Mouse (Mus musculus) kidney, adult 2 months (tissue): ENCODE measurements at regions not wholly inside any gene's neighbourhood (a gene's known extent, or its start where the extent isn't known, plus 50 kb on each side); places are given as distances from the start of the nearest gene placed in this dataset.

Experiments used
- DNase-seq: peaks from one replicate; pipeline ENCODE4 v3.0.0; 2021
- H3K27ac ChIP-seq: fragments of 200-500 bp; 2 replicates; pipeline ENCODE4 v1.5.1; 2012; ENCODE audit warnings: low read depth, low read length, control low read depth, inconsistent platforms; ENCODE audit not compliant: insufficient read depth
- H3K27me3 ChIP-seq: fragments of 200-500 bp; replicated peaks from 2 replicates; pipeline ENCODE4 v1.6.1; 2012; ENCODE audit warnings: mild to moderate bottlenecking, moderate library complexity, low read length, inconsistent platforms; ENCODE audit not compliant: control insufficient read depth, insufficient read depth
- H3K36me3 ChIP-seq: fragments of 200-500 bp; 2 replicates; pipeline ENCODE4 v1.6.1; 2012; ENCODE audit warnings: mild to moderate bottlenecking, moderate library complexity, low read length, inconsistent platforms; ENCODE audit not compliant: control insufficient read depth, insufficient read depth
- H3K4me1 ChIP-seq: fragments of 200-500 bp; 2 replicates; pipeline ENCODE4 v1.6.1; 2011; ENCODE audit warnings: low read length; ENCODE audit not compliant: control insufficient read depth, insufficient read depth
- H3K4me3 ChIP-seq: fragments of 200-500 bp; 2 replicates; pipeline ENCODE4 v1.5.1; 2011; ENCODE audit warnings: mild to moderate bottlenecking, low read depth, low read length, control low read depth; ENCODE audit not compliant: insufficient read depth
- CTCF ChIP-seq: fragments of 200-500 bp; conservative IDR thresholded peaks from 2 replicates; pipeline ENCODE4 v1.5.1; 2011; ENCODE audit warnings: low read depth, mild to moderate bottlenecking, control low read depth, low read length, moderate library complexity, mixed read lengths; ENCODE audit not compliant: insufficient read depth, insufficient read length
- POLR2A ChIP-seq: fragments of 200-500 bp; IDR thresholded peaks from one replicate; pipeline ENCODE4 v1.6.1; 2011; ENCODE audit warnings: low read depth, low read length, control low read depth
- WGBS: fragments of 180-500 bp; shearing (Covaris S2); methylation state at CpG from one replicate; pipeline ENCODE4 v1.1.7; 2018; 5-methylcytosine and 5-hydroxymethylcytosine counted together

DNA sequence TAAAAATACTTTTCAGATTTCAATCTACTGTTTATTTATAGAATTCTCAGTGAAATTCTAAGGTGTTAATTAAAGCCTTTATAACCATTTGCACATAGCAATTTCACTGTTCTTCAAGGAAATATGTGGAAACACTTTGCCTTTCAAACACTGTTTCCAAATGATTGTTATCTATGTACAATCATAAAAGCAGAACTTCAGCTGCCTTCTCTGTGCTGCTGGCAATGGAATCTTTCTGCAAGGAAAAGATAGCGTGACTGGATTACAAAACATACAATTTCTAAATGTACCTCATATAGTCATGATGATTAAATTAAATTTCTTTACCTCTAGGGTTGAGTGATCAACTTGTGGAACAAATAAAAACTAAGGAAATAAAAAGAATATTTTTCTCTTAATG is 326.2 kb downstream of the Kctd12 start:
- H3K4me1 ChIP-seq, result no peaks in the 10 kb centered on the region
- no peak for TF ChIP-seq CTCF
- no peak for TF ChIP-seq POLR2A
- no peak for DNase-seq
- H3K27ac ChIP-seq, result no peak overlapping the region
- H3K36me3 ChIP-seq, result no peaks in the 10 kb centered on the region
- 92% methylated on average over 1 of the region's 1 CpGs for WGBS
- no peaks in the 10 kb centered on the region for H3K27me3 ChIP-seq
- H3K4me3 ChIP-seq, result no peak overlapping the region

DNA sequence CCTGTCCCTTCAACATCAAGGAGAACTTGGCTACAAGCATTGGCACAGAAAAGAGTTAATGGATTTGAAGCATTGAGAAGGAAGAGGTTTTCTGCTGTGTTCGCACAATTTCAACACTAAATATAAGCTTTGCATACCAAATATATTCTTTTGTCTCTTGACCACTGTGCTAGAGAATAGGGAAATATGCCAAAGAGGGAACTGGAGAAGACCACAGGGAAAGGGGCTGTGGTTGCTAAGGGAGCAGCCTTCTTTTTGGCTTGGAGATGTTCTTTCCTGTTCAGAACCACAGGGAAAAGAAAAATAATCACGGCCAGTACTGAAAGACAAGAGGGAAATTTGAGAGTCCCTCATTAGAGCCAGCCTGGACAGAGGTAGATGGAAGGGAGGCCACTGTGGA is 352.8 kb downstream of the Kctd12 start:
- no peak overlapping the region for H3K4me3 ChIP-seq
- no peak overlapping the region for H3K27ac ChIP-seq
- 41% methylated on average over 2 of the region's 2 CpGs for WGBS
- H3K27me3 ChIP-seq, result no peaks in the 10 kb centered on the region
- no peaks in the 10 kb centered on the region for H3K4me1 ChIP-seq
- no peaks in the 10 kb centered on the region for H3K36me3 ChIP-seq
- no peak for DNase-seq
- TF ChIP-seq POLR2A, result no peak
- no peak for TF ChIP-seq CTCF

DNA sequence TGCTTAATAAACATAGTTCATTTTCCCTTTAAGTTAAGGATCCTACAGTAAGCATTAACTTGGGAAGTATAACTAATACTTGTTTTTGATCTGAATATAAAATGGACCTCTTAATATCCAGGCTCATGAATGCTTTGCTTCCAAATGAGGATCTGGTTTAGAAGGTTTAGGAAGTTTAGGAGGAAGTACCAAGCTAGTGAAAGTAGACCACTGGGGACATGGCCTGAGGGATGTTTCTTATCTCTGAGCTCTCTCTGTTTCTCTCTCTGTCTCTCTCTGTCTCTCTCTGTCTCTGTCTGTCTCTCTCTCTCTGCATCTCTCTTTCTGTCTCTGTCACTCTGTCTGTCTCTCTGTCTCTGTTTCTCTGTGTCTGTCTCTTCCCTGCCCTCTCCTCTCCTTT is 360.9 kb downstream of the Kctd12 start:
- H3K4me3 ChIP-seq, result no peak overlapping the region
- no peak for DNase-seq
- H3K27ac ChIP-seq, result no peak overlapping the region
- no peaks in the 10 kb centered on the region for H3K27me3 ChIP-seq
- no peaks in the 10 kb centered on the region for H3K4me1 ChIP-seq
- TF ChIP-seq CTCF (no peak), POLR2A (no peak)
- H3K36me3 ChIP-seq, result no peaks in the 10 kb centered on the region

GRCm38 (mm10) chr14:102619056-102619455 is 363.4 kb downstream of the Kctd12 start:
- H3K4me1 ChIP-seq, result no peaks in the 10 kb centered on the region
- H3K4me3 ChIP-seq, result no peak overlapping the region
- no peak overlapping the region for H3K27ac ChIP-seq
- H3K36me3 ChIP-seq, result no peaks in the 10 kb centered on the region
- H3K27me3 ChIP-seq, result no peaks in the 10 kb centered on the region
- TF ChIP-seq POLR2A, result no peak
- TF ChIP-seq CTCF, result no peak
- DNase-seq, result no peak
- 76% methylated on average over 4 of the region's 4 CpGs for WGBS

DNA sequence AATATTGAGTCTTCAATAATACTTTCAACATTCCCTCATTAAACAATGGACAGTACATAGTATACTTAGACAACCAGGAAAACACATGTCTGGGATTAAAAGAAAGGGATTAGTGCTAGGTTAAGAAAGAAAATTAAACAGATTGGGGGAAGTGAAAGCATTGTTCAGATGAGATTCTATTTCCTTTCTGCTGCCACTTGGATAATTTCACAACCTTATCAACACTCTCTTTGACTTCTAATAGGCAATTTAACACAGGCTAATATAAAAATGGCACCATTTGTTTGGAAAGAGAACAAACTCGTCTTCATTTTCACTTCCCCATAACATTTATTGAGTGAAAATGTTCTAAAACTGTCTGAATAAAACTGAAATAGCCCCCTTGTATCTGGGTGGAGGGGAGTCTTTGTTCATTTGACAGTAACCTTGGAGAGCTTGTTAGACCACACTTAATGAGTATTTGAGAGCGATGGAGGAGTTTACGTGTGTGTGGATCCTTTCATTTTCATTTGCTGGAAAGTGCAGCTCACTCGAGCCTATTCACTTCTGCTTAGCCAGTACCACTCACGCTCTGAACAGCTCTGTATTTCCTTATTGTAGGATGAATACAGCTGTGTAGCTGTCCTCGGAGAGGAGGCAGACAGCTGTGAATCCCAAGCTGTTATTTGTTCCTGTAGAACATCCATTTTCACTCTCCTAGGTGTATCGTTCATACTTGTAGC is 366.7 kb downstream of the Kctd12 start:
- H3K4me1 ChIP-seq, result no peaks in the 10 kb centered on the region
- WGBS, result 75% methylated on average over 7 of the region's 7 CpGs
- no peak overlapping the region for H3K27ac ChIP-seq
- no peak for DNase-seq
- no peak overlapping the region for H3K4me3 ChIP-seq
- H3K27me3 ChIP-seq, result no peaks in the 10 kb centered on the region
- no peaks in the 10 kb centered on the region for H3K36me3 ChIP-seq
- TF ChIP-seq POLR2A (no peak), CTCF (no peak)

- TF ChIP-seq POLR2A (no peak), CTCF (no peak)
- no peak overlapping the region for H3K27ac ChIP-seq
- DNase-seq, result no peak
- no peaks in the 10 kb centered on the region for H3K4me1 ChIP-seq
- 86% methylated on average over 5 of the region's 5 CpGs for WGBS
- no peaks in the 10 kb centered on the region for H3K36me3 ChIP-seq
- no peaks in the 10 kb centered on the region for H3K27me3 ChIP-seq
- H3K4me3 ChIP-seq, result no peak overlapping the region
Observed at GRCm38 (mm10) chr14:102606055-102606454, 376.4 kb downstream of the Kctd12 start.

DNA sequence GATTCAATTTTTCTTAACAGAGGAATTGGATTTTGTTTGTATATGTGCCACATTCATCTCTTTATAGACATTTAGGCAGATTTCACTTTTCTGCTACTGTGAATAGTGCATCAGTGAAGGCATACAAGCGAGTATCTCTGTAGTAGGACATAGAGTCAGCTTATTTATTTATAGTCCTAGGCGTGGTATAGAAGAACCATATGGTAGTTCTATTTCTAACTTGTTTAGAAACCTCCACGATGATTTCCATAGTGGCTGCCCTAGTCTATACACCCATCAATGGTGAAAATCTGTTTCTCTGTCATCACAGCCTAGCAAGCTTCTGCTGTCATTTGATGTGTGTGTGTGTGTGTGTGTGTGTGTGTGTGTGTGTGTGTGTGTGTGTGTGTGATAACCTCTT is 387.6 kb downstream of the Kctd12 start:
- TF ChIP-seq POLR2A, result no peak
- TF ChIP-seq CTCF, result no peak
- no peaks in the 10 kb centered on the region for H3K36me3 ChIP-seq
- DNase-seq, result no peak
- WGBS, result 88% methylated on average over 3 of the region's 3 CpGs
- no peaks in the 10 kb centered on the region for H3K4me1 ChIP-seq
- H3K27me3 ChIP-seq, result no peaks in the 10 kb centered on the region
- no peak overlapping the region for H3K27ac ChIP-seq
- H3K4me3 ChIP-seq, result no peak overlapping the region

DNA sequence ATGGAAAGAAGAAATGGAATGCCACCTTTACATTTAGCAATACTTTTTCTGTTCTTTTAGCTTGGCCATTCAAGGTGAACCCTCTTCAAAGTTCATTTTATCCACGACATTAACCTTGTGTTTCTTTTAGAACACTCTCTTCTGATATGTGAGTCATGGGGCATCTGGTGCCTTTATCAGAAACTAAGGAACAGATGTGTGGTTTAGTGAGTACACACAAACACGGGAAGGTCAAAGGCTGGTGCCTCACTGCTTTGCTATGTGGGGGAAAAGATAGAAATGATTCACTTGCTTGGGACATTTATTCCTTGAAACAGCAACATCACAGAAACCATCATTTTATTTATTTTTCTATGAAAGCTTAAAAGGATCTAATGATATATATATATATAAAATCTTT is 428.7 kb downstream of the Kctd12 start:
- Histone ChIP-seq H3K36me3 (no peaks in the 10 kb centered on the region), H3K27ac (no peak overlapping the region), H3K4me3 (no peak overlapping the region), H3K4me1 (no peaks in the 10 kb centered on the region), H3K27me3 (no peaks in the 10 kb centered on the region)
- no peak for DNase-seq
- no peak for TF ChIP-seq POLR2A
- WGBS, result 54% methylated on average over 2 of the region's 2 CpGs
